Mouse (Mus musculus): ENCODE data around the gene Slc35e3.

Gene Slc35e3

DNA sequence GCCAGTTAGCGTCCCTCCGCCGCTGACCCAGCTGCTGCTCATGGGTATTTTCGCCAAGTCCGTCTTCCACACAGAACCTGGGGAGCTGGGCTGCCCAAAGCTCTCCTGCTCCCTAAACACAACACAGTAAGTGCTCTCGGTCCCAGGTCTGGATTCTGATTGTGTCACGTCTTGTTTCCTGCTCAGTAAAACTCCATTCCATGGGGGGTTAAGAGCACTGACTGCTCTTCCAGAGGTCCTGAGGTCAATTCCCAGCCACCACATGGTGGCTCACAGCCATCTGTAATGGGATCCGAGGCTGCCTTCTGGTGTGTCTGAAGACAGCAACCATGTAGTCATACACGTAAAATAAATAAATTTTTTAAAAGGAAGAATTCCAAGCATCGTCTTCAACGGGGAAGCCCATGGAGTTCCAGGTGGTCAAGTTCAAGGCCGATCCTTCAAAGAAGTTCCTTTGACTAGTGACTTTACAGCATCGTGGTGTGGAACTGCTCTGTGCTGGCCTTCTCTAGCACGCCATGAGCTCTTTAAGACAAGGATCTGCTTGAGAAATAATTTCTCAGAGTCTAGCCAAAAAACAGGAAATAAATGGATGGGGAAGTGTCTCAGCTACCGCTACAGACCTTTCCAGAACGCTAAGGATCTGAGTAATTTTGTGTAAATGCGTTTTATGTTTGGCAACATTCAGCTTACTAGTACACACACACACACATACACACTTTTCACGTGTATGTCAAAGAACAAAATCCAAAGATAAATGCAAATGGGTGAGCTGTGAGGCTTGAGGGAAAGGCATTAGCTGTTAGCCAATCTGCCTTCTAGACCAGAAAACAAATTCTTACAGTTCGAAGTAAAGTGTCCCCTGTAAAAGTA lies 61.6 kb downstream of the Slc35e3 start:
- no peak for DNase-seq (ENCODE audit: low read depth, low spot score)

DNA sequence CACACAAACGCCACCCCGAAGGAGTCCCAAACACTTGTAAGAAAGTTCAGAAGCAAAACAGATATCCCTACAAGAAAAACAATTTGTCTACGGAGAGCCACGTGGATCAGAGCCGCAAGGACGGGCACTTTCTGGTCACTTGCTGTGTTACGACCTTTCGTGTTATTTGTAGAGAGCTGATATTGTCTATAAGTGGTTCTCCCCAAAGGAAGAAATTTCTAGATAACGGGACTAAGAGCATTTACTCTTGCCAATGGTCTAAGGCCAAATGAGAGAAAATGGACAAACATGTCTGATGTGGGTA lies 62.5 kb downstream of the Slc35e3 start:
- DNase-seq (ENCODE audit: low read depth, low spot score), result no peak

All from ZHBTc4 (cell line).